Mouse (Mus musculus) cerebellum, adult 11-12 months (tissue): ENCODE data around the gene Cpa1.

Experiments used
- DNase-seq: peaks from one replicate; pipeline ENCODE4 v3.0.0; 2022

Gene Cpa1

DNA sequence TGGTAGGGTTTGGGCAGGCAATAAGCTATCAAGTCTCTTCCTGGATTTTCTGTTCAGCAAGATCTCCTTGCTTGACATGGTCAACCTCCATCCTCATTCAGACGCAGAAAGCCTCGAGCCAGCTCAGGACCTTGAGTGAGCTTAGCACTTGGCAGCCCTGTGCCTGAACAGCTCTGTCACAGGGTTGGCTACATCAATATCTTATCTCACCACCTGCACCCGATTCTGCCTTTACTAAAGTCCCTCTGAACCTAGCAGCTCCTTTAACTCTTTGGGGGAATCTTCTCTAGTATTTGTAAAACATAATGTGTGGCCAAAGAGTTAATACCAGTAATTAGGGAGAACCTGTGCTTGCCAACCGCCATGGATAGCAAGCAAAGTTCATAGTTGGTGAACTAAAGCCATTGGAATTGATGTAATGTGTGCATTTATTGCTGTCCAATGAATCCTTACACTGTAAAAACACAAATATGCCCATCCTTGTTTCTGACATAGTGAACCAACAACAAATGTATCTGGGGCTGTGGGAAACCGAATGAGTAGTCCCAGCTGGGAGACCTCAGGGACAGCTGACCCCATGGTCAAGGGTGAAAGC, at the start of gene Cpa1:
Gene Cpa1, plus strand, starts transcription at position 545 of the 595 bp plus-strand sequence.
- DNase-seq, result no peak

DNA sequence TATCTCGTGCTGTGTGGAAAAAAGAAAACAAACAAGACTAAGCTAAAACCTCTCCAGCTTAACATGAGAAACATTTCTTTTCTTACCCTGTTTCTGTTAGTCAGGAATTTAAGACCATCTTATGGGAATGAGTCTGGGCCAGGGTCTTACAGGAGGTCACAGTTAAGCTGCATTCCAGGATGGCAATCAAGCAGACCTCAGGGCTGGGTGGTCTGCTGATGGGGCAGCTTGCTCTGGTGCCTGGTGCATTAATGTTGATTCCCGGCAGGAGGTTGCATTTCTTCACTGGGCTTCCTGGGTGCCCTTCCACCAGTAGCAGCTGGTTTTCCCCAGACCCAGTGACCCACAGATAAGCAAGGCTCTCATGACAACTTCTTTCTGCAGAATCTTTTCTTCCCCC, 49.2 kb upstream of the Cpa1 start:
- DNase-seq, result no peak

- DNase-seq, result no peak
Measured at GRCm38 (mm10) chr6:30591851-30592404, 47.1 kb upstream of the Cpa1 start.

GRCm38 (mm10) chr6:30592417-30592974, 46.5 kb upstream of the Cpa1 start:
- no peak for DNase-seq

DNA sequence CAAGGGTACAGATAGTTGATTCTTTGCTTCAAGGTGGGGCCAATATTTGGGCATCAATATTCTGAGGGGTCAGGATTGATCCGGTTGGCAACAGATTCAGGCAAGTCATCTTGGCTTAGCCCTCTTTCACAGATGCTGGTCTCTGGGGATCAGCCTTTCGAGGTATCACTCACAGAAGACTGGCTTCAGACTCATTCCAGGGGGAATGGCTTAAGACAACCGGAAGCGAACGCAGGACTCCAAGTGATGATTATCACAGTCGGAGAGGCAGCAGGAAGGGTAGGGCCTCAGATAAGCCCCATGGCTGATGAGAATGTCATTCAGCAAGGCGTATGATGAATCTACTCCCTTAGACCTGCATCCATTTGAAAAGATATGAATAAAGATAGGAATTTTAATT, 44.7 kb upstream of the Cpa1 start:
- no peak for DNase-seq

DNA sequence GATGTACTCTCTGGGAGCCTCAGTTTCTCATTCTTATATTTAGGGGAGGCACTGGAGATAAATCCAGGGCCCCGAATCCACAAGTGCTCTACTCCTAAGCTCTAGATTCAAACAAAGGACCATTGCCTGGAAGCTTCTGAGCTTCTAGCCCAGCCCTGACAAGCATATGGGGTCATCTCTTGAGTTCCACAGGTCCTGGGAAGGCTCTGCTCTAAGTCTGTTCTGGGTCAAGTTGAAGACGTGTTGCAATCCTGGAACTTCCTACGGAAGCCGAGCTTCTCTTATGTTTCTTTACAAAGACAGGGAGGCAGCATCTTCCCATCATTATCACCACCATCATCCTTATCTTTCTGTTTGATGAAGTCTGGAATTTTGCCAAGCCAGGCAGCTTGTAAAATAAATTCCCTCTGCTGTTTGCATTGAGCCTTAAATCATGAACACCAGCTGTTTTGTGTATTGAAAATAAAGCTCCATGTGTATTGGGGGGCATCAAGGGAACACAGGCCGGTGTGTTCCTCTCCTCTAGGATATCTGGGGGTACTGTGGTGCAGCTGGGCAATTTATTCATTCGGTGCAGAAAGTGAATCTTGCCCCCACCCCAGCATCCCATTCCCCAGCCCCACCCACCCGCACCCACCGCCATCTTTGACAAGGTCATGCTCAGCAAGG, 42.7 kb upstream of the Cpa1 start:
- no peak for DNase-seq

DNA sequence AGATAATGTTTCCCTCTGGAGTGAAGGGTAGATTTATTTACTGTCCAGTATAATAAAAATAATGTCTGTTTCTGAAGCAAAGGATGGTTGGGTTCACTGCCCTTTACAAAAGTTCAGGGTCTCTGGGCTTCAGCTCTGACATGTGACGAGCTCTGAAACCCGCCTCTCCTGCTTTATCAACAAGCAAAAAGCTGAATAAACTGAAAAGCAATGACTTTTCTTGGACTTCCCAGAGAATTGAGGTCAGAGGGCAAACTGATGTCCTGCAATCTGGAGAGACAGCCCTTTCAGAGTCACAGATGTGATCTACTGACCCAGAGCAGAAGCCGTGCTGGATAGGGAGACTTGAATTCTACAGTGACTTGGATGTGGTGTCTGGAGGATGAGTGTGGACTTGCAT, 39.0 kb upstream of the Cpa1 start:
- DNase-seq, result no peak

DNA sequence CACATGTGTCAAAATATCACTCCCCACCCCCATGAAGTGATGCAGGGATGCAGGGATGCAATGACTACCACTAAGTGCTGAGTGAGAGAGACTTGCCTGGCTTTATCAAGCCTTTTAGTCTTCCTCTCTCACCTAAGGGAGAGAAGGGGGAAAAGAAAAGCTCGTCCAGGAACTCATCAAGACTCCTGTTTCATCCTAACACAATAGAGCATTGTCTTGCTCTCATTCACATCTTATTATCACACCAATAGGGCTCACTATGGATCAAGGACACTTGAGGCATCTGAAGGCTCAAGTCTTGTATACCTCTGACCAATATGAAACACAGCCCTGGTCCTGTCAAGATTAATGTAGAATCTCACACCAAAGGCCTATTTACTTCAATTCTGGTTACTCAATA, 38.0 kb upstream of the Cpa1 start:
- DNase-seq, result no peak

- DNase-seq, result no peak
Measured at GRCm38 (mm10) chr6:30604342-30604867, 34.6 kb upstream of the Cpa1 start.

DNA sequence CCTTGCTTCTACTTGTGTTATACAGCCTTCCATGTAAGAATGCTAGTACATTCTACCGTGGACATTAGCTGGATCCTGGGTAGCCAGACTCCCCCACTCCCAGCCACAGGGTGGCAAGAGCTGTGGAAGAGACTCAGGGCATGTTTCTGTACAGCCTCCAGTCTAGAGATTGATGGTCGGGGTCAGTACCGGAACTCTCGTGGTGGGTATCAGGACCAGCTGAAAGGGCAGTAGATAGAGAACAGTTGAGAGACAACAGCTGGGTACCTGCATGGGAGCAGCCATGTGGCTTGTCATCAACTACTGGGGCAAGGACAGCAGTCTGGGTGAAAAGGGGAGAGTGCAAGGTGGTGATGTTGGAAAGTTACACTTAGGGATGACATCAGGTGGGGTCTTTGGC, 33.9 kb upstream of the Cpa1 start:
- no peak for DNase-seq

DNA sequence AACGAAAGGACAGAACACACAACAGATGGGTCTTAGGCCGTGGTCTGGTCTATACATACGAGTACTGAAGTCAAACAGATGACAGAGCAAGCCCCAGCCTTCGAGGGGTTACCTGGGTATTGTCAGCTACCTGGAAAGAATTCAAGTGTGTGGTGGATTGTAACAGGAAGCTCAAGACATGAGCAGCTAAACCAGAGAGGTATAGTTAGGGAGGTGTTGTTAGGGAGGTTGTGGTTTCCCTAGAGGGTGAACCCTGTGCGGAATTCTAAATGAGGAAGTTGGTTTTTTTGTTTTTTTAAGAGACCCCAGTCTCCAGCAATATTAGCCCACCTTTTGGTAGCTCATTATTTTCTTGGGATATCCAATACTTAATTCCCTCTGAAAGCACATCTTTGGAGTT, 33.3 kb upstream of the Cpa1 start:
- no peak for DNase-seq

DNA sequence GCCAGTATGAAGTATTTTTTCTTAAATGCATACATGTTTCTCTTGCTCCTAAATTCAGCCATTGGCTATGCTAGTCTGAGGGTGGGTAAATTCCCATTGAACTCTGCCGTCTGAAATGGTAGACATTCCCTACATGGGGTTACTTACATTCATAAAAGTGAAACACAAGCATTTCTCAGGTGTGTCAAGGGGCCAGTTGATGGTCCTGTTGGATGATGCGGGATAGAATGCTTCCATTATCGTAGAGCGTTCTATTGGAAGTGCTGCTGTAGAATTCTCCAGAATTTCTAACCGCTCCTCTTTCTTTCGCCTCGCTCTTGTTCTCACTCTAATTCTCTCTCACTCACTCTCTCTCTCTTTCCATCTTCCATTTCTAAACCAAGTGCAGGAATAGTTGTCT, 28.3 kb upstream of the Cpa1 start, which contains the start of gene Cpa5:
Gene Cpa5, plus strand, starts transcription at position 301 of the 400 bp plus-strand sequence.
- no peak for DNase-seq

DNA sequence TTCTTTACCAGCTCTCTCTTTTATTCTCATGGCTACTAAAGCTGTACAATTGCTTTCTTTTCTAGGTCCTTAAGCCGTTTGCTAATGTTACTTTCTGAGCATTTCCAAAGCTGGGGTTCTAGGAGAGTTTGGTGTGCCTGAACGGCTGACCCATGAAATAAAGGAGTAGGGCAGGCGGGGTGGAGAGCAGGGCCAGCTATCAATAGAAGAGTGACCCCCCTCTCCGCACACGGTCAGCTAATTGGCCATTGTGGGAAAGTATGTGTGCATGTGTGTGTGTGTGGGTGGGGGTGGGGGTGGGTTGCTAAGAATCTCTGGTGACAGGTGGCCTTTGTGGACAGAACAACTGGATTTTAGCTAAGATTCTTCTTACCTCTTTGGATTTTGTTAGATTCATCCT, 27.8 kb upstream of the Cpa1 start:
- DNase-seq, result no peak

DNA sequence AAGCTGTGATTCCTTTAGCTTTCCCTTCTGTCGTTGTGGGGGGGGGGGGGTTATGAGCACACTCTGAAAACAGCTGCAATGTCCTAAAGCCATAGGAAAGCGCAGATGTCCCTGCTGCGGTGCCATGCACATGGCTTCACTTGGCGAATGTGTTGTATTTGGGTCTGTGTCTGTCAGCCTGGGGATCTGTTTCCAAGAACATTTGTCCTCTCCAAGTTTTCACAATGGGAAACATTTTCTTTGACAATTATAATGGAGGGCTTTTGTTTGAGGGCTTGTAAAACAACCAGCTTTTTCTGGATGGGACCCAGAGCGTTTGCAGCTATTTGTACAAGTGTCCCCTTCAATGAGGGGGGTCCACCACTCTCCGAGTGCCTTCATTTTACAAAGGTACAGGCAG, 24.8 kb upstream of the Cpa1 start:
- no peak for DNase-seq

GRCm38 (mm10) chr6:30615741-30616140, 23.3 kb upstream of the Cpa1 start:
- no peak for DNase-seq

DNA sequence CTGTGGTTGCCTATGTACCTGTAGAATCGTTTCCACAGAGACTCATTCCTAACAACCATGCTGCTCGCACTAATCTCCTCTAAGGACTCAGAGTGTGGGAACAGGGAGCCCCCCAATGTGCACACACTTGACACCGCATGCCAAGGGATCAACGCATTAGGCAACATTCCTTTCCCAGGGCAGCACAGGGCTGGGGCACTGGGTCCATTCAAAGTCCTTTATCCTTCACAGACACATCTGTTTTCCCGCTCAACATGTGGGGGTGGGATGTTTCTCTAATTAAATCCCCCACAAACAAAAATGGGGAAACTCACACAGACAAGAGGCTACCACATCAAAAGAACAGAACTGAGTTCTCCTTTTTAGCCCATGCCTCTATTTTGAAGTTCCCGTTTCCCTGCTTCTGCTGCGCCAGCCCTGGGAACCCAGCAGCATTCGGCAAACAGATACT, 22.5 kb upstream of the Cpa1 start:
- no peak for DNase-seq

DNA sequence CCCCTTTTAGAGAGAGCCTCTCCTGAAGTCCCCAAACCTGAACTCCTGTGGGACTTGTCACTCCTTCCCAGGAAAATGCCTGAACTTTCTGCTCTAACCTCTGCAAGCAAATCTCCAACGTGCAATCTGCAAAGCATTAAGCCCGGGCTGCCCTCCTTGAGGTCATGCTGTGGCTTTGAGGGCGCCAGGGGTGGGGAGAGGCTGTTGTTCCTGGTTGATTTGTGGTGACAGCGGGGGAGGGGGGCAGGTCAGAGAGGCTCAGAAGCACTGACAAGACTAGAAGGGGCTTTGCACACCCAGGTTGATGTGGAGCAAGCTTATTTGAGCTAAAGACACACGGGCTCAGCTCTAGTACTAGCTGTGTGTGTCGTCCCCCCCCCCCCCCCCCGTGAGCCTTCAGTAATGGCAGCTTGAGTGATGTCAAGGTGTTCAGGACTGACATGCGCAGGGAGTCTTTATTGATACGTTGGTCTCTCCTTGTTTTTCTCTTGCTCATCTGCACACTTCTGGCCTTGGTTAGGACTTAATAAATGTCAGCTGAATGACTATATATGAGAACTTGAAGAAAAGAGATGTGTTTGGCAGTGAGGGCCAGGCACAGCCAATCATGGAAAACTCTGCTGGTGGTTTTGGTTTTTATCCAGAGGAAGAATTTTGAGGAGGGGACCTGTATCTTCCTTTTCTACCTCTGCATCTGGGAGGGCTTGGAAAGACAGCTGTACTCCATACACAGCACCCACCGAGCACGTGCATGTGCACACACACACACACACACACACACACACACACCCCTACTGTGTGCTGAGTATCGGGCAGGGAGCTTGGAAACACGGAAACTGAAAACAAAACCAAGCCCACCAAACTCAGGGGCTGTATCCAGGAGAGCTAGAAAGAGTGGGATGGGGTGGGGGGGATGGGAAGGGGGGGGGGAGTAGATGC, 21.7 kb upstream of the Cpa1 start:
- no peak for DNase-seq

DNA sequence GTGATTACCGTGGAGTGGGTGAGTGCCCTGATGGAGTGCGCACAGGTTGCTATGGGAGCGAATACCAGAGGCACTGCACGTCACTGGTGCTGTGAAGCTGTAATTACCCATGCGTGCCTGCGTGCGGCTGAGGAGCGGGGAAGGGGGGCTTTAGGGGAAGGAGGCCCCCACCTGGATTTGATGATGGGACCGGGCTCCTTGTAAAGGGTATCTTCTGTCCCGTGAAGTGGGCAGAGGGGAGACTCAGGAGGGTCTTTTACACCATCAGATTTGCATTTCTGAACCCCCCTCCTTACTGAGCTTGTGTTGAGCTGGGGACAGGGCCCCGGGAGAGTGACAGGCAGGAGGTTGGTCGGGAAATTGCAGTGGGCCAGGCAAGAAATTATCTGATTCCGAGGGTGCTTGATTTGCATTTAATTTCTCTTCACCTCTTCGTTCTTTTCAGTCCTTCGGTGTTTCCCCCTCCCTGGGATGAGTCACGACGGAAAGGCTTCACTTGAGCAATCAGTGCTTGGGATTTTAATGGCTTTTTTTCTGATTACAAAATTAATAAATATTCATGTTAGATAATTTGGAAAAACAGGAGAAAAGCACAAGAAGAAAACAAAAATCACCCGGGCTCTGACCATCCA, 20.9 kb upstream of the Cpa1 start:
- no peak for DNase-seq

DNA sequence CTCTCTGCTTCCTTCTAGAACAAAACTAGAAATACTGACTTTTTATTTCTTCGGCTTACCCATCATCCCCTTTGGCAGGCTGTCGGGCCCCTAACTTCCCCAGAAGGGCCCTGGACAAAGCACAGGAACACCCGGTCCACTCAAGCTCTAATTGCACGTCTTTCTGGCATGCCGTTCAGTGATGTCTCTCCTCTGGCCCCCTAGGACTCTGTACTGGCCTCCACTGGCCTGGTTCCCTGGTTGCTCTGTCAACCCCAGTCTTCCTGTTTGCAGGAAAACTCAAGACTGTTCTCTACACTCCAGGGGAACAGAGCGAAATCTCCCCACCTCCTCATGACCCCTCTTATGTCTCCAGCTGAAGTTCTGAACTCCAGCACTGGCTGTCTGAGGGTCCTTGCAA, 20.3 kb upstream of the Cpa1 start:
- no peak for DNase-seq

GRCm38 (mm10) chr6:30619606-30620005, 19.4 kb upstream of the Cpa1 start:
- no peak for DNase-seq

GRCm38 (mm10) chr6:30620591-30620990, 18.4 kb upstream of the Cpa1 start:
- DNase-seq, result no peak

DNA sequence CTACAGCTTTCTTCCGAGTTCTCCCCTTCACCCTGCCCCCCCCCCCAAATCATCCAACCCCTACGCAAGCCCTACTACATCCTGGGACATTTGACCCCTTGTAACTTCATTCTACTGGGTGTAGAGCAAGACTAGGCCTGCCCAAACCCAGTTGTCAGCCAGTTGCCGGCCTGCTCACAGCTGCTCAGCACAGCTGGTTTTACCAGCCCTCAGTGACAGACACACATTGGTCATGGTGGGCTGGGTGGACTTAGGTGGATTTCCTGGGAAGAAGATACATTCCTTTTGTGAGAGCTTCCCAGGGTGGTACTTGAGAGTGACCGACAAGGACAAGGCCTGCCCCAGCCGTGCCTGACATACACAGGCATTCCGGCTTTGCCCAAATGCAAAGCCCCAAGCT, 18.0 kb upstream of the Cpa1 start:
- DNase-seq, result no peak
